Mouse (Mus musculus): ENCODE measurements around the gene Axl.

GRCm38 (mm10) chr7:25811716-25812115, 23.2 kb upstream of the Axl start:
- TF ChIP-seq CTCF (IDR thresholded peaks at IDR 0.05; ENCODE audit: borderline replicate concordance, control insufficient read depth, extremely low read depth, insufficient read depth, low read length, poor library complexity) (no peak), POLR2A (IDR thresholded peaks at IDR 0.05; ENCODE audit: control insufficient read depth, extremely low read depth, insufficient read depth, low read length, poor library complexity) (no peak)
